Mouse (Mus musculus): ENCODE measurements around the gene Adgrg4. TPM values are rescaled to one million over a fixed set of nuclear protein-coding genes. Genes with fewer than 3 reads are reported as not detected.

Adgrg4 gene
- polyA plus RNA-seq (2012; ENCODE audit: insufficient read depth, insufficient read length, missing spikeins) = not detected in 2 replicates

GRCm38 (mm10) chrX:56869863-56870262, at the start of gene Adgrg4:
Gene Adgrg4, plus strand, starts transcription at chrX:56870163.
- Histone ChIP-seq H3K4me1 (ENCODE audit: control insufficient read depth, insufficient read depth, low read length) (no peaks in the 10 kb centered on the region), H3K4me3 (ENCODE audit: insufficient read depth, low read length) (no peak within 1 kb of the TSS), H3K27ac (ENCODE audit: insufficient read depth, low read depth, low read length) (no peak within 1 kb of the TSS)
- TF ChIP-seq POLR2A (IDR thresholded peaks at IDR 0.05; ENCODE audit: borderline replicate concordance, low read depth, low read length) (no peak), CTCF (IDR thresholded peaks at IDR 0.05; ENCODE audit: low read depth, low read length) (no peak)

- TF ChIP-seq POLR2A (IDR thresholded peaks at IDR 0.05; ENCODE audit: borderline replicate concordance, low read depth, low read length) = no peak
- no peak for TF ChIP-seq CTCF (IDR thresholded peaks at IDR 0.05; ENCODE audit: low read depth, low read length)
- no peak within 1 kb of the TSS for H3K27ac ChIP-seq (ENCODE audit: insufficient read depth, low read depth, low read length)
- peak within 1 kb of the TSS; percentile 35 for H3K4me3 ChIP-seq (ENCODE audit: insufficient read depth, low read length)
- no peaks in the 10 kb centered on the region for H3K4me1 ChIP-seq (ENCODE audit: control insufficient read depth, insufficient read depth, low read length)
Observed at GRCm38 (mm10) chrX:56821765-56822603, 48.0 kb upstream of the Adgrg4 start, which contains the start of gene Map7d3. Gene Map7d3, minus strand, starts transcription at chrX:56822326.

- TF ChIP-seq CTCF (IDR thresholded peaks at IDR 0.05; ENCODE audit: low read depth, low read length) (no peak), POLR2A (IDR thresholded peaks at IDR 0.05; ENCODE audit: borderline replicate concordance, low read depth, low read length) (no peak)
- Histone ChIP-seq H3K4me1 (ENCODE audit: control insufficient read depth, insufficient read depth, low read length) (no peaks in the 10 kb centered on the region), H3K27ac (ENCODE audit: insufficient read depth, low read depth, low read length) (no peak overlapping the region), H3K4me3 (ENCODE audit: insufficient read depth, low read length) (no peak overlapping the region)
Observed at GRCm38 (mm10) chrX:56827492-56827891, 42.5 kb upstream of the Adgrg4 start.

DNA sequence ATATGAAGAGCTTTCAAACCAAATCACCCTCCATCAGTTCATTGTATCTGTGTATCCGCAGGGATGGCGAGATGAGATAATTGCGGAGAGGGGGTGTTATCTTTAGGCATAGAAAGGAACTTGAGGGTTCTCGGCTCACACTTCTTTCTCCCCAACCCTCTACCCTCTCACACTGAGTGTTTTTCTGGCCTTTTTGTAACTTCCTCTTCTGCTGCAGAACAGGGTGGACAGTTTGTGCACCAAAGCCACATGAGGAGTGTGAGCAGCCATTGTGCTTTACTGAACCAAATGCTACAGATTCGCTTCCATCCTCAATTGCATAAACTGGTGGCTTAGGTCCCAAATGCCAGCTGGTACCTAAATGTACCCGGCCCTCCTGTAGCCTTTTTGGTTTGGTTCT, 34.1 kb upstream of the Adgrg4 start:
- TF ChIP-seq POLR2A (IDR thresholded peaks at IDR 0.05; ENCODE audit: borderline replicate concordance, low read depth, low read length) (no peak), CTCF (IDR thresholded peaks at IDR 0.05; ENCODE audit: low read depth, low read length) (no peak)
- no peak overlapping the region for H3K4me3 ChIP-seq (ENCODE audit: insufficient read depth, low read length)
- H3K4me1 ChIP-seq (ENCODE audit: control insufficient read depth, insufficient read depth, low read length) = no peaks in the 10 kb centered on the region; the same call in 1 of the 2 replicates
- no peak overlapping the region for H3K27ac ChIP-seq (ENCODE audit: insufficient read depth, low read depth, low read length)

DNA sequence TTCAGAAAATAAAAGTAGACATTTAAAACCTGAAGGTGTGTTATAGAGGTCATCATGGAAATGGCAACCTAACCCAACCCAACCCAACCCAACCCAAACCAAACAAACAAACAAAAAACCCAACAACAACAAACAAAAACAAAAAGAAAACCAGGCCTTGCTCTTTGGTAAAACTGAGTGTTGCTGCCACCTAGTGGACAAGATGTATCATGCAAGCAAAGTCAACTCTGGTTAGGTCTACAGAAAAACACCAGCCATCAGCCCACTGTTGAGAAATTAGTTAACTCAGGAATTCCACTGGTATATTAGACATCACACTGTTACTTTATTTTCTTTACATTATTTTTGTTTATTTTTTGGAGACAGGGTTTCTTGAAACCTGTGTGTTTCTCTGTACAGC, 30.6 kb upstream of the Adgrg4 start:
- H3K4me1 ChIP-seq (ENCODE audit: control insufficient read depth, insufficient read depth, low read length) = no peaks in the 10 kb centered on the region; the same call in 1 of the 2 replicates

GRCm38 (mm10) chrX:56841255-56841654, 28.7 kb upstream of the Adgrg4 start:
- no peak for TF ChIP-seq POLR2A (IDR thresholded peaks at IDR 0.05; ENCODE audit: borderline replicate concordance, low read depth, low read length)
- no peak for TF ChIP-seq CTCF (IDR thresholded peaks at IDR 0.05; ENCODE audit: low read depth, low read length)
- H3K4me1 ChIP-seq (ENCODE audit: control insufficient read depth, insufficient read depth, low read length) = no peaks in the 10 kb centered on the region
- no peak overlapping the region for H3K4me3 ChIP-seq (ENCODE audit: insufficient read depth, low read length)
- no peak overlapping the region for H3K27ac ChIP-seq (ENCODE audit: insufficient read depth, low read depth, low read length)

More for the DNA sequence above, 30.6 kb upstream of the Adgrg4 start:
- Histone ChIP-seq H3K27ac (ENCODE audit: insufficient read depth, low read depth, low read length) (no peak overlapping the region), H3K4me3 (ENCODE audit: insufficient read depth, low read length) (no peak overlapping the region)
- TF ChIP-seq POLR2A (IDR thresholded peaks at IDR 0.05; ENCODE audit: borderline replicate concordance, low read depth, low read length) = no peak
- no peak for TF ChIP-seq CTCF (IDR thresholded peaks at IDR 0.05; ENCODE audit: low read depth, low read length)

- H3K4me3 ChIP-seq (ENCODE audit: insufficient read depth, low read length) = no peak overlapping the region
- no peak overlapping the region for H3K27ac ChIP-seq (ENCODE audit: insufficient read depth, low read depth, low read length)
- no peaks in the 10 kb centered on the region for H3K4me1 ChIP-seq (ENCODE audit: control insufficient read depth, insufficient read depth, low read length)
- TF ChIP-seq POLR2A (IDR thresholded peaks at IDR 0.05; ENCODE audit: borderline replicate concordance, low read depth, low read length) = no peak
- no peak for TF ChIP-seq CTCF (IDR thresholded peaks at IDR 0.05; ENCODE audit: low read depth, low read length)
Observed at GRCm38 (mm10) chrX:57012891-57013290, 142.9 kb downstream of the Adgrg4 start.

GRCm38 (mm10) chrX:57042774-57043173, 172.8 kb downstream of the Adgrg4 start, which contains the start of gene Brs3:
Gene Brs3, plus strand, starts transcription at chrX:57043074.
- Histone ChIP-seq H3K4me3 (ENCODE audit: insufficient read depth, low read length) (no peak within 1 kb of the TSS), H3K27ac (ENCODE audit: insufficient read depth, low read depth, low read length) (no peak within 1 kb of the TSS), H3K4me1 (ENCODE audit: control insufficient read depth, insufficient read depth, low read length) (no peaks in the 10 kb centered on the region)
- TF ChIP-seq POLR2A (IDR thresholded peaks at IDR 0.05; ENCODE audit: borderline replicate concordance, low read depth, low read length) (no peak), CTCF (IDR thresholded peaks at IDR 0.05; ENCODE audit: low read depth, low read length) (no peak)

GRCm38 (mm10) chrX:57043869-57044268, 173.9 kb downstream of the Adgrg4 start:
- H3K4me1 ChIP-seq (ENCODE audit: control insufficient read depth, insufficient read depth, low read length) = no peaks in the 10 kb centered on the region
- H3K27ac ChIP-seq (ENCODE audit: insufficient read depth, low read depth, low read length) = no peak overlapping the region
- no peak for TF ChIP-seq POLR2A (IDR thresholded peaks at IDR 0.05; ENCODE audit: borderline replicate concordance, low read depth, low read length)
- TF ChIP-seq CTCF (IDR thresholded peaks at IDR 0.05; ENCODE audit: low read depth, low read length) = no peak
- no peak overlapping the region for H3K4me3 ChIP-seq (ENCODE audit: insufficient read depth, low read length)

Other genes starting within 250 kb of the Adgrg4 start
- gene Fhl1, start 138.4 kb upstream of the Adgrg4 start, polyA plus RNA-seq (2012; ENCODE audit: insufficient read depth, insufficient read length, missing spikeins) = 0.51 TPM in 2 replicates
- gene Map7d3, start 47.8 kb upstream of the Adgrg4 start, polyA plus RNA-seq (2012; ENCODE audit: insufficient read depth, insufficient read length, missing spikeins) = 1.0 TPM in 2 replicates
- gene Brs3, start 172.9 kb downstream of the Adgrg4 start, polyA plus RNA-seq (2012; ENCODE audit: insufficient read depth, insufficient read length, missing spikeins) = not detected in 2 replicates
- gene Htatsf1, start 183.4 kb downstream of the Adgrg4 start, polyA plus RNA-seq (2012; ENCODE audit: insufficient read depth, insufficient read length, missing spikeins) = 28.1 and 30.2 TPM in 2 replicates
- gene Vgll1, start 217.9 kb downstream of the Adgrg4 start, polyA plus RNA-seq (2012; ENCODE audit: insufficient read depth, insufficient read length, missing spikeins) = not detected in 2 replicates

Measured in bone marrow macrophage, adult 2 months (primary cell).